Mouse (Mus musculus): ENCODE data around the gene Vdac1.

Gene Vdac1

DNA sequence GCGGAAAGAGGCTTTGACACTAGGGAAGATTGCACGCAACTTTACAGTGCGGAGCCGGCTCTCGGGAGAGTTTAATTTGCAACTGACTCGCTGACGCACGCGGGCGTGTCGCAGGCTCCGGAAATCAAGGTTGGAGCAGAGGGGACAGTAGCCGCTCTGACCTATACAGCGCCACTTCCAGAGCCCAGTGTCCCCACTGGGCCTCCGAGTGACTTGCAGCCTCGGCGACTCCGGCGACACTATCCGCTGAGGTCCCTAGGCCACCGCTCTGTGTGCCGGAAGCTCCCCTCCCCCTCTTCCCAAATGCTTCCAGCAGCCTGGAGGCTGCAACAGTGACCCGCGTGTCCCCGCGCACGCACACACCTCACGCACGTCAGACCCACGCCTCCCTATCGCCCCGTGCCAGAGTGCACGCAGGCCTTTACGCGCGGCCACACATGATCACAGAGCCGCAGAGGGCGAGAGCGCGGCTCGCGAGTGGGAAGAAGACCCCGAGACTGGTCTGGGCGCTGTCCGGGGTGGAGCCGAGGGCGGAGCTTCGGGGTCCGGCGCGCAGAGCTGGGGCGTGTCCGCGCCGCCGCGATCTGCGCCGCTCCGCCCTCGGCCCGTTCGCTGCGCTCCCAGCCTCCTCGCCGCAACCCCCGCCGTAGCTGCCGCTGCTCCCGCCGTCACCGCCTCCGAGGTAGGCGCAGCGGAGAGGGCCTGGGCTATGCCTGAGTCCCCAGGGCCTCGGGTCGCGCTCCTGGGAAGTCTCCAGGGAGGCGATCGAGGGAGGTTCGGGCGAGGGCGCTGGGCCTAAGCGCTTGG lies at the start of gene Vdac1:
Gene Vdac1, plus strand, starts transcription at position 390 of the 807 bp plus-strand sequence.
- in situ Hi-C loops (cut with MboI; ENCODE audit: unreplicated experiment in 2 of 2): no loop called here

DNA sequence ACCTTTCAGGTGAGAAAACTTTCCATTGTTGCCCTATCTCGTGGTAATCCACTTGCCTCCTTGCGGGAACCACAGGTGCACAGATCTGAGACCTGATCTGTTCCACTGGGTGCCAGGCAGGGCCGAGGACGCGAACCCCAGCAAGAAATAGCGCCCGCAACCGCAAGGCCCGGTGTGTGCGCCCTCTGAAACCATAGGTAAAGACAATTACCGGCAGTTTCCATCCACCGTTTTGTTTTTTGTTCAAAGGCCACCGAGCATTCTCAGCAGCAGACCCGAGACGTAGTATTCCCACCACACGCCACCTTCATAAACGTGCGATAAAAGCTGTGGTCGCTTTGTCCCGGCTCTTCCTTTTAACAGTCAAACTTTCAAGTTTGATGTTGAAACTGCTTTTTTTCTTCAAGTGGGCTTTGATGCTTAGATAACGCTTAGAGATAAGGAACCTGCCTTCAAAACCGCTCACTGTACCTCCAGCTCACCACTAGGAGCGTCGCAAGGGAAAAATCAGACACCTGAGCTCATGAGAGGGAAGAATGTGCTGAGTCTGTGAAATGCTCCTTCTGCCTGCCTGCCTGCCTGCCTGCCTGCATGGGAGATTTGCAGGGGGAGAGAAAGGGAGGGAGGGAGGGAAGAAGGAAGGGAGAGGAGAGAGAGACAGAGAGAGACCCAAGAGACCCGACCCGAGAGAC lies 46.4 kb upstream of the Vdac1 start:
- in situ Hi-C loops (cut with MboI; ENCODE audit: unreplicated experiment in 2 of 2): no loop called here

DNA sequence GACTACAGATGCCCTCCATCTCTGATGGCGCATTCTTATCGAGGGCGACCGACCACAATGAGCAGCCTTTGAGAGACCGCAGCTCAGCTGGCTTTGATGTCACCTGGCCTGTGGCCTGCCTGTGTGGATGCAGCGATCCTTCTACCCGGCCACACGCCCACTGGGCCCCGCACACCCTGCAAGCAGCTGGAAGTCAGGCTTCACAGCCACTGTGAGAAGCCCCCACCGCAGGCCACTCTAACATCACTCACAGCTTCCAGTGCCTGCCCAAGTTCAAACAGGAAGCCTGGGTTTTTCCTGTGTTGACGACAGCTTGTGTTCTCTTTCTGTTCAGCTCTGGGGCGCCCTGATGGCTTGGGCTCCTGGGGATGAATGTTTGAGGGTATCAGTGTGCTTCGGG lies 42.2 kb upstream of the Vdac1 start:
- in situ Hi-C loops (cut with MboI; ENCODE audit: unreplicated experiment in 2 of 2): no loop called here

GRCm38 (mm10) chr11:52319664-52320063 lies 41.0 kb upstream of the Vdac1 start:
- in situ Hi-C loops (cut with MboI; ENCODE audit: unreplicated experiment in 2 of 2): no loop called here

DNA sequence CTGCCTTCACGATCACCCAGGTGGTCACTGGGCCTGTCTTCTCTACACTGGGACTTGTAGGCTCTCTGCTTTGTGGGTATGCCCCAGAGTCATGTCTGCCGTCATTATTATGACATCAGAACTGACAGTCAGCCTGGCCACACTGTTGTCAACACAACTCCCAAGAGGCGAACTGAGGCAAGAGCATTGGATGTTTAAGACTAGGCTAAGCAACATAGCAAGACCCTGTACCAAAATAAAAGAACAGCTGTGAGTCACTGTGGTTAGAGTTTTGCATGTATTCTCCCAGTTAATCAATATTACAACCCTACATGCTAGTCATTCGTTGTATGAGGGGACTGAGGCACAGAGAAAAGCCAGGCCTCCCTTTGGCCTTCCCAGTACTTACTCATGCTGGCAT lies 40.1 kb upstream of the Vdac1 start:
- in situ Hi-C loops (cut with MboI; ENCODE audit: unreplicated experiment in 2 of 2): no loop called here

DNA sequence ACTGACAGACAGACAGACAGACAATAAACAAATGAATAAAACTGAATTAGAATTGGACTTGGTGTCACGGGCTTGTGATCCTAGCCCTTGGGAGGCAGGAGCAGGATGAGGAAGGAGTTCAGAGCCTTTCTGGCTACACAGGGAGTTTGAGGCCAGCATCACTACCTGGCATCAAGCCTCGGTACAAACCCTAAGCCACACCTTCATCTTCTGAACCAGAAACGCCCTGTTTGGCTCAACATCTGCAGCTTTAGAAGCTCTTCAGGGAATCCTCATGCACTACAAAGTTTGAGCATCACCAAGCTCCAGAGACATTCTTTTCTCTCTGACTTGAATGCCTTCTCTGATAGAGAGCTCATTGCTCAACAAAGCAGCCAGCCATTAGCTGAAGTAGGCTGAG lies 39.1 kb upstream of the Vdac1 start:
- in situ Hi-C loops (cut with MboI; ENCODE audit: unreplicated experiment in 2 of 2): no loop called here

DNA sequence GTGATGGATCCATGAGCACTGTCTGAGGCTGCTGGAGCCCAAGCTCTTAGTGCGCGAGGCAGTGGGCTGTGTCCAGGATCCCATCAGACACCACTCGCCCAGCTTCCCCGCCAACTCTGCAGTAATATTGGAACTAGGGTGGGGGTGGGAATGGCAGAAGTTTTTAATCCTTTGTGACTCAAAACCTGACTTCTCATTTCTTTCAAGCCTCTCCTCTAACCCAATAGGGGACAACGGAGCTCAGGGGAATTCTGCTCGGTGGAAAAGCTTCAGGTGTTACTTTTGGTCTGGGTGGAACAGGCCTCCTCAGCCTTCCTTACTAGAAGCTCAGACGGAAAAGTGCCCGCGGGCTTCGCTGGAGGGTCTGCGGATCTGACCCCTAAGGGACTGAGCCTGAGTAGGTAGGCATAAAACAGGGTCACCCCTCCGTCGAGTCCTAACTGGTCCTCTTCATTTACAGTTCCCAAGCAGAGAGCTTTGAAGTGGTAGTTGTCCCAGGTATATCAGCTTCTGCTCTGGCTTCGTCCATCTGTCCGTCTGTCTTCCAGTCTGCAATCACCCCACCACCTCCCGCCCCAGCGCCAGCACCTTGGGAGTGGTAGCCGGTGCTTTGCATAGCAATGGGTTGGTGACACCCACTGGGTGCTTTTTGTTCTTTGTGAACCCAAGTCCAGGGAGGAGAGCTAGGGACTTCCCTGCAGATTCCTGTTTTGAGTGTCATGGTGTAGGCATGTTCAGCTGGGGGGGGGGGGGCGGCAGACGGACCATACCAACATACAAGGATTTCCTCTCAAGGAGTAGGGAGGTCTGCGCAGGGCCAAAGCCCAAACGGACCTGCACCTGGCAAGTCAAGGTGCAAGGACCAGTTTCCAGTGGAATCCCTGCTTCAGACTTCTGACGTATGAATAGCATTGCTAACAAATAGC lies 36.0 kb upstream of the Vdac1 start:
- in situ Hi-C loops (cut with MboI; ENCODE audit: unreplicated experiment in 2 of 2): loop anchor here in 1 of 2 experiments (25.0 kb wide), 1 partner anchor 512 kb away; no protein-coding TSS in a partner anchor

DNA sequence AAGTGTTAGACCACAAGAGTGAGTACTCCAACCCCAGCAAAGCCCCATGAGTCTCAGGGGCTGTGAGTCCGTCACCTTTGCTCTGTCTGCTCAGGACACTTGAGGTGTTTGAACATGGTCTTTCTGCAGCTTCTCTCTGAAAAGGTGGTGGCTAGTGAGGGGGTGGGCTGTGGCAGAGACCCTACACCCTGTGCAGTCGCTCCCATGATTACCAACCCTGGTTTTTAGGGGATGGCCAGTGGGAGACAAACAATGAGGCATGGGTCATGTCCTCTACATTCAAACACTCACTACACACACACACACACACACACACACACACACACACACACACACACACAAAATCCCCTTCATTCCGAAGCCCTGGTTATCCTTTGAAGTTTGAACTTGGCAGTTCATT lies 33.3 kb upstream of the Vdac1 start:
- in situ Hi-C loops (cut with MboI; ENCODE audit: unreplicated experiment in 2 of 2): loop anchor here in 1 of 2 experiments (25.0 kb wide), 1 partner anchor 515 kb away; no protein-coding TSS in a partner anchor

- in situ Hi-C loops (cut with MboI; ENCODE audit: unreplicated experiment in 2 of 2): loop anchor here in 1 of 2 experiments (25.0 kb wide), 1 partner anchor 520 kb away; no protein-coding TSS in a partner anchor
These were observed 28.1 kb upstream of the Vdac1 start for GRCm38 (mm10) chr11:52332421-52333118.

GRCm38 (mm10) chr11:52333616-52334015 lies 27.0 kb upstream of the Vdac1 start:
- in situ Hi-C loops (cut with MboI; ENCODE audit: unreplicated experiment in 2 of 2): loop anchor here in 1 of 2 experiments (25.0 kb wide), 1 partner anchor 521 kb away; no protein-coding TSS in a partner anchor

- in situ Hi-C loops (cut with MboI; ENCODE audit: unreplicated experiment in 2 of 2): loop anchor here (5.0 to 25.0 kb wide), 2 partner anchors 38 to 523 kb away; no protein-coding TSS in a partner anchor
These were observed 25.4 kb upstream of the Vdac1 start for GRCm38 (mm10) chr11:52335263-52335662.

DNA sequence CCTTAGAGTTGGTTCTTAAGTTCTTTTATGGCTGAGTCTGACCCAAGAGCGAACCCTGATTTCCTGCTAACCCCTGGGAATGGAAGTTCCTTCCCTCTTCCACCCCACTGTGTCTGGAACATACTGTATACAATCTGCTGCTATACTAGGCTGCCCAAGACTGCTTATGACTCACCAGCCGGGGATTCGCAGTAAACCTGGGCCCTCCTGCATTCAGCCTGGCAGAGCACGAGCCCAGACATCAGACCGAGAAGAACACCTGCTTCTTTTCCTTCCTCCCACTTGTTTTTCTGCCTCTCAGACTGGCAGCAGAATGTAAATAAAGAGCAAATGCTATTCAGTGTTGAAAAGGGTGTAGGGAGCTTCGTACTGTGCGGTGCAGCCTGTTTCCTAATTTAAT lies 24.7 kb upstream of the Vdac1 start:
- in situ Hi-C loops (cut with MboI; ENCODE audit: unreplicated experiment in 2 of 2): loop anchor here (5.0 to 25.0 kb wide), 2 partner anchors 39 to 524 kb away; no protein-coding TSS in a partner anchor

DNA sequence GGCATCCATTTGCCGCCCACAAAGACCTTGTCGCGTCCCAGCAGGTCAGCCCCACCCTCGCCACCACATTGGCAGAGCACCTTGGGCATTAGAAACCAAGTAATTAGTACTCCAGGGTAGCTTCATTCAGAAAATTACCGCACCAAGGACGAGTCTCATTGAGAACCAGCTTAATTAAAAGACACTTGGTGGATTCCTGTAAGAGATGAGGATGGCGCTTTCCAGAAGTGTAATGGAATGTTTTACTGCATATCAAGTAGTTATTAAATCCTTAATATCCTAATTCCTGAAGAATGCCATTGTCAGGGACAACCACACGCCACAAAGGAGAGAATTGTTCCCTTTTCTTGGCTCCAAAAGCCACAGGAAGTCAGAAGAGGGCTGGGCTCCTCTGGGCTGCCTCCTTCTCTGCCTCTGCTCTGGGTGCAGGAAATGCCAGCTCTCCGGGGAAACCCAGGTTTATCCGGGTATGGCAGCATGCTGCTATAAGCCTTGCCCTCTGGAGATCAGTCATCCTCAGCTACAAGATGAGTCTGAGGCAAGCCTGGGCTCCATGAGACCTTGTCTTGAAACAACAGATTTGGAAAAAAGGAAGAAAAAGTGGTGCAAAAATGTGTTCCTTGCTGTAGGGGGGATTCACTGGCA lies 22.9 kb upstream of the Vdac1 start:
- in situ Hi-C loops (cut with MboI; ENCODE audit: unreplicated experiment in 2 of 2): loop anchor here (5.0 to 25.0 kb wide), 2 partner anchors 40 to 525 kb away; no protein-coding TSS in a partner anchor

DNA sequence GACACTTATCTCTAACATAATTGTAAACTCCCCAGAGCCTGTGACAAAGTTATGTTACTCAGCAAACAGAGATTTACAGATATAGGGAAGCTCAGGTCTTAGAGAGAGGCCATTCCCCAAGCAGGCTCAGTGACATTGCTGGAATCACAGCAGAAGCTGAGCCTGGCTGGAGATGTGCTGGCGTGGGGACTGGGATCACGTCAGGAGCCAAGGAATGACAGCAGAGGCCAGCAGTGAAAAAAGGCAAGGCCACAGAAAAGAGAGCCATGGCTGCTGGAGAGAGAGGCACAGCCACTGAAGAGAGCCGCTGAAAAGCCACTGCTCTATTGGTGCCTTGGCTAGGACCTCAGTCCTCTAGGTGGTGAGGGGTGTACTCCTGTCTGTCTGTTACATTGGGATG lies 22.3 kb upstream of the Vdac1 start:
- in situ Hi-C loops (cut with MboI; ENCODE audit: unreplicated experiment in 2 of 2): loop anchor here (5.0 to 25.0 kb wide), 2 partner anchors 41 to 526 kb away; no protein-coding TSS in a partner anchor

DNA sequence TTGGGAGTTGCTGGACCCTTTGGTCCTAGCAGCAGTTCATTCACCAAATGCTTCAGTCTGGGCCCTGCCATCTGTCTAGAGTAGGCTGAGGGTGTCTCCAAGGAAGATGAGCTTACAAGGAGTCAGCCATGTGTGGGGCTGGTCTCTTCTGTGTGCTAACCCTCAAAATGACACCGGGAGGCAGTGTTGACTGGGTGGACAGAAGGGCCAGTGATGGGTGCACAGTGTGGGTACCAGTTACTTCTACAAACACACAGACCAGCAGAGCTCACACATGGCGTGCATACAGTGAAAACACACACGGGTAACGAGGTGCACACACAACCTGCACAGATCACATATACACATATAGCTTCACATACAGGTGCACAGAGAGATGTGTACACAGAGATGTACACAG lies 21.6 kb upstream of the Vdac1 start:
- in situ Hi-C loops (cut with MboI; ENCODE audit: unreplicated experiment in 2 of 2): loop anchor here (5.0 to 25.0 kb wide), 2 partner anchors 42 to 527 kb away; no protein-coding TSS in a partner anchor

GRCm38 (mm10) chr11:52339512-52339911 lies 21.1 kb upstream of the Vdac1 start:
- in situ Hi-C loops (cut with MboI; ENCODE audit: unreplicated experiment in 2 of 2): loop anchor here (5.0 to 25.0 kb wide), 2 partner anchors 42 to 527 kb away; no protein-coding TSS in a partner anchor

GRCm38 (mm10) chr11:52340123-52340864 lies 20.4 kb upstream of the Vdac1 start:
- in situ Hi-C loops (cut with MboI; ENCODE audit: unreplicated experiment in 2 of 2): loop anchor here (5.0 to 25.0 kb wide), 5 partner anchors 43 to 528 kb away; no protein-coding TSS in a partner anchor

GRCm38 (mm10) chr11:52341001-52341400 lies 19.7 kb upstream of the Vdac1 start:
- in situ Hi-C loops (cut with MboI; ENCODE audit: unreplicated experiment in 2 of 2): loop anchor here (5.0 to 25.0 kb wide), 5 partner anchors 44 to 529 kb away; no protein-coding TSS in a partner anchor
